Mouse (Mus musculus): ENCODE results near the gene Rchy1. TPM values are rescaled to one million over a fixed set of nuclear protein-coding genes. Genes with fewer than 3 reads are reported as not detected.

The Rchy1 gene
- total and polyA plus RNA-seq, 2 experiments from 2014 or later = 36.2 to 66.8 TPM

GRCm38 (mm10) chr5:91972046-91972445 lies 9.2 kb upstream of the Rchy1 start:
- H3K27ac ChIP-seq (ENCODE audit: low read depth, low read length) = no peak overlapping the region
- no peak for TF ChIP-seq CTCF (IDR thresholded peaks at IDR 0.05)
- H3K9ac ChIP-seq (replicated peaks; ENCODE audit: low read length, poor library complexity, severe bottlenecking) = no peak overlapping the region
- H3K36me3 ChIP-seq (ENCODE audit: insufficient read depth, low read length) = no peaks in the 10 kb centered on the region
- no peaks in the 10 kb centered on the region for H3K27me3 ChIP-seq (ENCODE audit: insufficient read depth, low read length)
- WGBS = 89% methylated on average over 3 of the region's 3 CpGs
- H3K4me1 ChIP-seq (ENCODE audit: insufficient read depth, low read length) = no peaks in the 10 kb centered on the region
- no peak for DNase-seq (ENCODE audit: low spot score)
- no peak overlapping the region for H3K4me3 ChIP-seq (ENCODE audit: low read depth, low read length)
- no peak overlapping the region for H3K4me2 ChIP-seq (ENCODE audit: low read depth, low read length, poor library complexity, severe bottlenecking)
- ATAC-seq (ENCODE audit: low FRiP score) = no peak
- H3K9me3 ChIP-seq (ENCODE audit: low read length) = no peaks in the 10 kb centered on the region

GRCm38 (mm10) chr5:91962259-91962638 lies 619 bp downstream of the Rchy1 start:
- under 1% methylated on average over 14 of the region's 14 CpGs for WGBS
- Histone ChIP-seq H3K4me3 (ENCODE audit: low read depth, low read length) (peak overlapping the region; percentile 68), H3K9me3 (ENCODE audit: low read length) (no peaks in the 10 kb centered on the region), H3K9ac (replicated peaks; ENCODE audit: low read length, poor library complexity, severe bottlenecking) (peak overlapping the region; percentile 70), H3K27ac (ENCODE audit: low read depth, low read length) (peak overlapping the region; percentile 97), H3K27me3 (ENCODE audit: insufficient read depth, low read length) (no peaks in the 10 kb centered on the region), H3K36me3 (ENCODE audit: insufficient read depth, low read length) (peaks cover 2% of the 10 kb centered on the region), H3K4me2 (ENCODE audit: low read depth, low read length, poor library complexity, severe bottlenecking) (peak overlapping the region; percentile 61), H3K4me1 (ENCODE audit: insufficient read depth, low read length) (peaks cover 6% of the 10 kb centered on the region; the same call in 1 of the 2 replicates)
- DNase-seq (ENCODE audit: low spot score) (peak; percentile 66), ATAC-seq (ENCODE audit: low FRiP score) (no peak)
- TF ChIP-seq CTCF (IDR thresholded peaks at IDR 0.05) = no peak

DNA sequence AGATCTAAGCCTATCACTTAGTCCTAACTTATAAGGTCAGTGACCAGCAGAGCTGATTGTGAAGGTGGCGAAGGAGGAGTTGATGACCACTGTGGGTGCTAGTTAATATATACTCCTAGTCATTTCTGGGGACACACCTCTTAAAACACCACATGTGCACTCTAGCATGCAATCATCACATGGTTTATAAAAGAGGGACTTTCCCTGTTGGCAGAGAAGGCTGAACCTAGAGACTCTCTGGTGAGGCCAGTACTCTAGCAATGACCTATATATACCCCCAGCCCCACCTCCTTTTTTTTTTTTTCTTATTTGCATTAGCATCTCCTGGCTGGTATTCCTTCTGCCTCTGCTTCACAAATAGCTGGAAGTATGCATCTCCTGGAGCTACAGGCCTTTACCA lies 1.5 kb downstream of the Rchy1 start:
- Histone ChIP-seq H3K4me2 (ENCODE audit: low read depth, low read length, poor library complexity, severe bottlenecking) (peak overlapping the region; percentile 61), H3K27ac (ENCODE audit: low read depth, low read length) (no peak overlapping the region), H3K36me3 (ENCODE audit: insufficient read depth, low read length) (peaks cover 7% of the 10 kb centered on the region), H3K4me1 (ENCODE audit: insufficient read depth, low read length) (peaks cover 6% of the 10 kb centered on the region; the same call in 1 of the 2 replicates), H3K9me3 (ENCODE audit: low read length) (no peaks in the 10 kb centered on the region), H3K9ac (replicated peaks; ENCODE audit: low read length, poor library complexity, severe bottlenecking) (no peak overlapping the region), H3K27me3 (ENCODE audit: insufficient read depth, low read length) (no peaks in the 10 kb centered on the region), H3K4me3 (ENCODE audit: low read depth, low read length) (peak overlapping the region; percentile 68)
- no peak for ATAC-seq (ENCODE audit: low FRiP score)
- no peak for DNase-seq (ENCODE audit: low spot score)
- WGBS = 91% methylated on average over 1 of the region's 1 CpGs
- no peak for TF ChIP-seq CTCF (IDR thresholded peaks at IDR 0.05)

DNA sequence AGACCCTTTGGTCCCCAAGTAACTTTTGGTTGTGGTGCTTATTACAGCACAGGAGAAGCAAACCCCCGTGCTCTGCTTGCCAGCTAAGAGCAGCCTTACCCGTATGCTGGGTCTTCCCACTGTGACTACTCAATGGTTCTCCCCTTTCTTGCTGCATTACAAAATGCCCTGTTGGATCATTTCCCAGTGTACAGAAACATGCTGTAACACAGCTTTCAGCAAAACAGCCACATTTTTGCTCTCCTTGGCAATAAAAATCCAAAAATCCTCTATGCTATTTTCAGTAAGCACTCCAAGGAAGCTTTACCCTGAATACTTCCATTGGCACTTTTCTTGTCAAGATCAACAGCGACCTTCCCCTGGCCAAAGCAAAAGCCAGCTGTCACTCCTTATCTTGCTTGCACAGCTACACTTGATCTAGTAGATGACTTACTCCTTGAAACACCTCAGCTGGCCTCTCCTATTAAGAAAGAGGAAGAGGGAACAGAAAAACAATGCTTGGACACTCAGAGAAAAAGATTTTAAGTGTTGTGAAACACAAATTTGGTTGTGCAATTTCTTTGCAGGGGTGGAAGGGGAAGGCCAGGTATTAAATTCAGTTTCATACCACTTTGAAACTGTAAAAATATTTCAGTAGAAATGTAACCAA lies 2.1 kb downstream of the Rchy1 start:
- Histone ChIP-seq H3K9ac (replicated peaks; ENCODE audit: low read length, poor library complexity, severe bottlenecking) (peak overlapping the region; percentile 33; the same call in 1 of the 2 replicates), H3K27me3 (ENCODE audit: insufficient read depth, low read length) (no peaks in the 10 kb centered on the region), H3K4me2 (ENCODE audit: low read depth, low read length, poor library complexity, severe bottlenecking) (peak overlapping the region; percentile 61), H3K36me3 (ENCODE audit: insufficient read depth, low read length) (peaks cover 7% of the 10 kb centered on the region), H3K9me3 (ENCODE audit: low read length) (no peaks in the 10 kb centered on the region), H3K4me3 (ENCODE audit: low read depth, low read length) (peak overlapping the region; percentile 68), H3K4me1 (ENCODE audit: insufficient read depth, low read length) (peaks cover 6% of the 10 kb centered on the region; the same call in 1 of the 2 replicates), H3K27ac (ENCODE audit: low read depth, low read length) (no peak overlapping the region)
- DNase-seq (ENCODE audit: low spot score) (no peak), ATAC-seq (ENCODE audit: low FRiP score) (no peak)
- 72% methylated on average over 3 of the region's 3 CpGs for WGBS
- TF ChIP-seq CTCF (IDR thresholded peaks at IDR 0.05) = no peak

GRCm38 (mm10) chr5:91959986-91960385 lies 2.9 kb downstream of the Rchy1 start:
- Histone ChIP-seq H3K36me3 (ENCODE audit: insufficient read depth, low read length) (peaks cover 7% of the 10 kb centered on the region), H3K9me3 (ENCODE audit: low read length) (no peaks in the 10 kb centered on the region), H3K4me2 (ENCODE audit: low read depth, low read length, poor library complexity, severe bottlenecking) (0 out of 2 replicates have a peak overlapping the region, but pooled peaks have one; percentile 61), H3K27ac (ENCODE audit: low read depth, low read length) (no peak overlapping the region), H3K4me1 (ENCODE audit: insufficient read depth, low read length) (peaks cover 6% of the 10 kb centered on the region; the same call in 1 of the 2 replicates), H3K27me3 (ENCODE audit: insufficient read depth, low read length) (no peaks in the 10 kb centered on the region), H3K4me3 (ENCODE audit: low read depth, low read length) (no peak overlapping the region), H3K9ac (replicated peaks; ENCODE audit: low read length, poor library complexity, severe bottlenecking) (no peak overlapping the region)
- DNase-seq (ENCODE audit: low spot score) (no peak), ATAC-seq (ENCODE audit: low FRiP score) (no peak)
- WGBS = 91% methylated on average over 1 of the region's 1 CpGs
- no peak for TF ChIP-seq CTCF (IDR thresholded peaks at IDR 0.05)

DNA sequence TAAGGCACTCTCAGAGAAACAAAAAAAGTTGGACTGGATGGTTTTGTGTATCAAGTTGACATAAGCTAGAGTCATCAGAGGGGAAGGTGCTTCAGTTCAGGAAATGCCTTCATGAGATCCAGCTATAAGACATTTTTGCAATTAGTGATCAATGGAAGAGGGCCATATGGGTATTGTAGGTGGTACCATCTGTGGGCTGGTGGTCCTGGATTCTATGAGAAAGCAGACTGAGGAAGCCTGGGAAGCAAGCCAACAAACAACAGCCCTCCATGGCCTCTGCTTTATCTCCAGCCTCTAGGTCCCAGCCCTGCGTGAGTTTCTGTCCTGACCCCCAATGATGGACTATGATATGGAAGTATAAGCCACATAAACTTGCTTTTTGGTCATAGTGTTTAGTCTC lies 3.8 kb downstream of the Rchy1 start:
- 93% methylated on average over 1 of the region's 1 CpGs for WGBS
- H3K4me2 ChIP-seq (ENCODE audit: low read depth, low read length, poor library complexity, severe bottlenecking) = no peak overlapping the region
- no peak for TF ChIP-seq CTCF (IDR thresholded peaks at IDR 0.05)
- H3K9me3 ChIP-seq (ENCODE audit: low read length) = no peaks in the 10 kb centered on the region
- H3K27ac ChIP-seq (ENCODE audit: low read depth, low read length) = no peak overlapping the region
- no peak for ATAC-seq (ENCODE audit: low FRiP score)
- DNase-seq (ENCODE audit: low spot score) = no peak
- H3K4me3 ChIP-seq (ENCODE audit: low read depth, low read length) = no peak overlapping the region
- H3K9ac ChIP-seq (replicated peaks; ENCODE audit: low read length, poor library complexity, severe bottlenecking) = no peak overlapping the region
- no peaks in the 10 kb centered on the region for H3K27me3 ChIP-seq (ENCODE audit: insufficient read depth, low read length)
- peaks cover 10% of the 10 kb centered on the region for H3K36me3 ChIP-seq (ENCODE audit: insufficient read depth, low read length)
- H3K4me1 ChIP-seq (ENCODE audit: insufficient read depth, low read length) = peaks cover 6% of the 10 kb centered on the region; the same call in 1 of the 2 replicates

All from midbrain, postnatal 0 days (tissue).